Mouse (Mus musculus): Measurements from ENCODE around the gene Parvb.

Parvb gene

DNA sequence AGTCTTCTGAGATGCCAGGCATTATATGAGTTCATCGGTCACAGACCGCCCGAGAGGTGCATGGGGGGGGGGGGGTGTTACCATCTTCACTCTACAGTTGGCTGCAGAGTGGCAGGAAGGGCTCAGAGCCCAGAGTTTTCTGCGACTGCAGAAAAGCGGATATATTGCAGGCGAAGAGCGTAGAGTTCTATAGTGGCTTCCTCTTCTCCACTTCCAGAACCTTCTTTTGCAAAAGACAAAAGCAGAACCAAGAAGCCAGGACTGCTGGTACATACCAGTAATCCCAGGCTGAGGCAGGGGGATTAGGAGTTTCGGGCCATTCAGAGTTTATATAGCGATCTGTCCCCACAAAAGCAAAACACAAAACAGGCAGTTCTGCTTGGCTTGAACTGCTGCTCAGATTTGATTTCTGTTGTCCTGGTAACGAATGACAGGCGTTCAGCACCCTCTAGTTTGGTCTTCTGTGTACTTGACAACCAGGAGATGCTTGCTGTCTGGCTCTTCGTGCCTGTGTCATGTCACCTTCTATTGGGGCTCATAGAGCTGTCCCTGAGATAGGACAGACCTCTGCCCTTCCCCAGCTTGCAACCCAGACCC lies 24.5 kb downstream of the Parvb start:
- in situ Hi-C loops (cut with MseI, MboI) = no loop called here

DNA sequence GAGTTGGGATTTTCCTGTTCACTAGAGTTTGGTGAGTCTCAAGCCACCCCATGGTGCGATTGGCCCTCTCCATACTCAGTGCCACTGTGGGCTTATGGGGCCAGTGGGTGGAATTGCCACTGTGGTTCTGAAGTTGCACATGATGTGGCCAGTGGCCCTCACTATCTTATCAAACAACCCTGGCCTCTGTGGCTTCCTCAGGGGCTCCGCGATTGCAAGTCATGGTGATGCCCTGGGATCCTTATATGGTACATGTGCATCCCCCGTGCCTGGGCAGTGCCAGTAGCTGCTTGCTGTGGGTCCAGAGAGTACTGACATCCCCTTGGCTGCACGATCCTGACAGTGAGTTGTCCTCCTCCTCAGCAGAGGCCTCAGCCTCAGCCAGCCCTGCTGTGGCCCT lies 25.0 kb downstream of the Parvb start:
- in situ Hi-C loops (cut with MseI, MboI) = no loop called here

DNA sequence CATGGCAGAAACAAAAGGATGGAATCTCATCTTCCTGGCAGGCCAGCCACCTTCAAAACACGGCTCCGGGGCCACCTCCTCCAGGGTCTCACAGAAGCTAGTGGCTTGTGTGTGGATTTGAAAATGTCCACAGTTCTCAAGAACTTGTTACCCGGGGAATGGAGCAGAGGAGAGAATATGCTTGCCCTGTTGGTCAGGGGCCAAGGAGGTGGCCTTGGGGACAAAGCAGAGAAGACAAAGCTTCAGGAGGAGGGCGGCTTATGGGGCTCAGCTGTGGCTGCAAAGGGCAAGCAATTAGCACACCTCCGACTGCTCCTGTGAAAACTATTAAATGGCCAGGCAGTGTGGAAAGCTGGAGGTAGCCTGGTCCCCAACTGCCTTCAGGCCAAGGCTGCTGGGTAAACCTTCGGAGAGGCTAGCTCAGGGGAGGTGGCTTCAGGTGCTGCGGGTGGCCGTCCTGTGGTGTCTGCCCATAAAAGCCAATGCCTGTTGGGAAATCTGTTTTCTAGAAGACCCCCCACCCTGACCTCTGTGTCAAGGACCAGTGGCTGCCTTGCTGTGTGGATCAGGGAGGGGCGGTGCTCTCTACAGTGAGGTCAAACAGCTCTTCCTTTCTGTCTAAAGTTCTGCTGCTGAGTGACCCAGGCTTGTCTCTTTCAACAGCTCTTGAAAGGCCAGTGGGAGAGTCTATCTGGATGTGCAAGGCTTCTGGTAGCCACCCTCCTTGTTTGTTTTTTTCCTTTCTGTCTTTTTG lies 26.9 kb downstream of the Parvb start:
- in situ Hi-C loops (cut with MseI, MboI) = no loop called here

DNA sequence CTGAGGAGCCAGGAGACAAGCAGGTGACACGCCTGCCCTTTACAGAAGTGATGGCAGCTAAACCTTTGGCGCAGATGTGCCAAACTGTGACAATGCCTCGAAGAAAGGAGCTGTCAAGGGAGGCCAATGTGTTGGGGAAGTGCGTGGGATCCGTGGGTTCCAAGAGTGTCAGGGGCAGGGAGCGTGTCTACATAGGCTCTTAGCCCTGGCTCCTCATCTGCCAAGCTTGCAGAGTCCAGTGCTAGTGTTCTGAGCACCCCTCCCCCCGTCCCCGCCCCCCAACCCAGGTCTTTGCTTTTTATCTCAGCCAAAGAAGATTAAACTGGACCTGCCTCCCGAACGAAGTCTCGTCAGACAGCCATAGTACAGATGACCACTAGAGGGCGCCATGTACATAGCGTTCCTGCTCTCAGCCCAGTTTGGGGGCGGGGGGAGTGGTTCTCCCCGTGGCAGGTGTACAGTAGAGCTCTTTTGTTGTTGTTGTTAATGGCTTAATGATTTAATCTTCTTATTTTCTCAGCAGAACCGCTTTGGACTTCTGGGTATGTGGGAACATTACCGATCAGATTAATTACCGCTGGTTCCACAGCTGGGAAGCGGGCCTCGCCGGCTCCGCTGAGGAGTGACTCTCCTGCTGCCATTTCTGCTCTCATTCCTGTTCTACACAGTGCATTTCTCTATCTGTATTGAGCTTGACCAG lies 28.4 kb downstream of the Parvb start:
- in situ Hi-C loops (cut with MseI, MboI) = no loop called here

DNA sequence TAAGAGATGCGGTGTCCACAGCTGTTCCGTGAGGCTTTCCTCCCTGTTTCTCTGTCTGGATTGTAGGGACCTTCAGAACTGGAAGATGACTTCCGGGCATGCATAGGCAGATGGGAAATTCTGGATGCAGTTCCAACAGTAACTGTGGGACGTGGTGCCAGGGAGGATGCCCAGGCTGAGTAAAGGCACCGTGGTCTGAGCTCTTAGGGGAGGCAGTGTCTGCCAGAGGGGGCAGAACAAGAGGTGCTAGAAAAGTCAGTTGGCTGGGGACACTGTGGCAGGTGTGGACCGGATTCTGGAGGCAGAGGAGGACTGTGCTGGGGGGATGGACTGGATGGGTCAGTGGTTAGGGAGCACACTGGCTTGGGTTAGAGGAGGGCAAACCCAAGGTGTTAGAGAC lies 30.8 kb downstream of the Parvb start:
- in situ Hi-C loops (cut with MseI, MboI) = no loop called here

DNA sequence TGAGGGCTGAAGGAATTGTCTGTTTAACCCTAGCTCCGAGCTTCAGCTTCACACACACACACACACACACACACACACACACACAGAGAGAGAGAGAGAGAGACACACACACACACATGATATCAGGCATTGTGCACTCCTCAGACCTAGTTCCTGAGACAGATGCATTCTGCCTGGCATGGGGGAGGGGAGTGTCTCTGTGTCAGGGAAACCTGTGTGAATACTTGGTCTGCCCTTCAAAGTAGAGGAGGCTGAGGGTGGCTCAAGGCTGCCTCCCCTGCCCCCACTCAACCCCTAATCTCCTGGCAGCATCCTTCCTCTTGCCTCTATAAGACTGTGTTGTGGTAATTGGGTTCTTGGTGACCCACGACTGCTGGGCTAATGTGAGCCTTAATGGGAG lies 31.7 kb downstream of the Parvb start:
- in situ Hi-C loops (cut with MseI, MboI) = no loop called here

DNA sequence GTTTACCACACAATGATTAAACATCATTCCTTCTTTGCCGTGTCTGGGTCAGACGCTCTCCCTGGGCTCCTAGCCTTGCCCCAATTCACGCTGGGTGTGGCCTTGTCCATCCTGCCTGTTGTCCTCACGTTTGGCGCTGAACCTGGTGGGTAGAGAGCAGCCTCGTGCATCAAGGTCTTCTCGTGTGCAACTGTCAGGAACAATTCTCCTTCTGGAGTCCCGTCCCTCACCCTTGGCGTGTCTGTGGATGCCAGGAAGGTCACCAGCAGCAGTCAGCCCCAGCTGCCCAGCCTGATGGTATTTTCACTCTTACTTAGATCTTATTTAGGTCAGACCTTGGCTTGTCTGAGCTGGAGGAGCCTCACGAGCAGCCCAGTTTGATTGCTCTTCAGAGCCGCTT lies 33.3 kb downstream of the Parvb start:
- in situ Hi-C loops (cut with MseI, MboI) = no loop called here

DNA sequence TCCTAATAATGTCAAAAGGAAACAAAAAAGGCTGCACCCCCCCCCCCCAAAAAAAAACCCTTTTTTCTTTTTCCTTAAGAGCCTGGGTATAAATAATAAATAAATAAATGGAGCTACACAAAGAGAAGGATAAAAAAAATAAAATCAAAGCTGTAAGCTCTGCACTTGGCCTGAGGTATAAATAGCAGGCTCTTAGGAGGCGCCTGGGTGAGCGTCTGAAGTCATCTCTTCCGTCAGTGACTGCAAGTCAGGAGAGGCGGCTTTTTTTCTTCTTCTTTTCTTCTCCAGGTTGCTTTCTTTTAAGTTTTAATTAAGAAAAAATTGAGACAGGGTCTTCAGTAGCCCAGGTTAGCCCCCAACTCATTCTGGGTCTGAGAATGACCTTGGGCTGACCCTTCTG lies 34.4 kb downstream of the Parvb start:
- in situ Hi-C loops (cut with MseI, MboI) = no loop called here

DNA sequence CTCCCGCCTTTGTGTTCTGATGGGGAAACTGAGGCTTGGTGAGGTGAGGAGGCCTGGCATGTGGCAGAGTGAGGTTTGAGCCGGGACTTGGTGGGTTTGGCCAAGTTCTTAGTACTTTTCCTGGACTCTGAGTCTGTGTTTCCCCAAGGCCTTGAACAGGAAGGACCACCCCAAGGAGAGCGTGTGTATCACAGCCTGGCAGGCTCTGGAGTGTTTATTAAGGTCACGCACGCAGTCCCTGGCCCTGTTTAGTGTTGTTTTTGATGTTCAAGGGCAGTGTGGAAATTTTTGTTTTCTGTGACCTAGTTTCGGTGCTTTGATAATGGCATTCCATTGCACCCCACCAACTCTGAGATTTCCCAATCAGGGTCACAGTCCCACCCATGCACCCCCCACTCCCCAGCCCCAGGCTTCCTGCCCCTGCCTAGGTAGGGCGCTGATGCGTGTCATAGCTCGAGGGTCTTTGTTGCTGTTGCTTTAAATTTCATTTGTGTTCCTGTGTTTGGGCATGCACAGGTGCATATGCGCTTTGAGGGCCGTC lies 35.9 kb downstream of the Parvb start:
- in situ Hi-C loops (cut with MseI, MboI) = no loop called here

DNA sequence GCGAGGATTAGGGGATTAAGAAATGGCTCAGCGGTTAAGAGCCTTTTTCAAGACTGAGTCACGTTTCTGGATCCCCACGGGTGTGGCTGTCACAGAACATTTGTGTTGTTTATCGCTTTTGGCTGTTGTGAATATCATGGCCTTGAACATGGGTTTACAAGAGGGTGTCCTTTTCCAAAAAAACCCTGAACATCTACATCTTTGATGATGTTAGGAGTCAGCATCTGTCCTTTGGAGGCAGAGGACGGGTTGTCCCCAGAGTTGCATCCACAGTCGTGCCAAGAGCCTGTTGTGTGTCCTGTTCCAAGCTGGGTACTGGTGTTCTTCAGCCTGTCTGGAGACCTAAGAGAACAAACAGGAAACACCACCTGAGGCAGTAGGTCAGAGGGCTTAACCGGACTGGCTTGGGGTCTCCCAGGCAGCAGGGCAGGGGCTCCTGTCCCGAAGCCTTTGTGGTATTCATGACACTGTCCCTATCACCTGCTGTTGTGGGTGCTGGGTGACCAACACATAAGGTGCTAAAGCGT lies 37.3 kb downstream of the Parvb start:
- in situ Hi-C loops (cut with MseI, MboI) = no loop called here

DNA sequence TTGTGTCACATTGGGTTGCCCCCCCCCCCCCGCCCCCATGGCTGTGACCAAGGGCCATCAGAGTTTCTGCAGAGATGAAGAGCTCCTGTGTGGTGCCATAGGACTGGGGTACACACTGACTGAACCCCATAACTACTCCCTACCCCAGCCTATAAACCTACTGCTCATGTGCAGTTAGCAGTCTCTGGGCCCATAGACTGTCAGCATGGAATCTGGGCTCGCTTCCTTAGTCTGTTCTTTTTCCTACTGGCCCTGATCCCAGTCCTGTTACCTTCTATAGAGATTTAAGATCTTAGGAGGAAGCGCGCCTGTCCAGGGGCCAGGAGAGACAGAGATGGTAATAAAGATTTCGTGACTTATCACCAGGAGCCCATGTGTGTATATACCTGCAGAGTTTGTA lies 38.2 kb downstream of the Parvb start:
- in situ Hi-C loops (cut with MseI, MboI) = no loop called here

DNA sequence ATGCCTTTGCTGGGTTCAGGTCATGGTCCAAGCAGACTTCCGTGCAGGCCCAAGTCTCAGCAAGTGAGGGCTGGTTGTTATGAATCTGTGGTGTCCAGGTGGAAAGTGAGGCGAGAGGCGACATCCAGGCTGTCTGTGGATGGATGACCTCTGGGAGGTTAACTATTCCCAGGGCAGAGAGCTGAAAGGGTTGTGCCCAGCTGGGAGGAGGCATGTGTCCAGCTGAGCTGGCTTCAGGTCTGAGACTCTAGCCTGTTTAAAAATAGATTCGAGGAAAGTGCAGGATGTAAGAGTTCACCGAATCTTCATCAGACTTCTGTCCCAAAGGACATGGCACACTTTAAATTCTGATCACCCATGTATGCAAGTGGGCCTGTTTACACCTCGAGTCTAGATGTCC lies 38.6 kb downstream of the Parvb start:
- in situ Hi-C loops (cut with MseI, MboI) = no loop called here

DNA sequence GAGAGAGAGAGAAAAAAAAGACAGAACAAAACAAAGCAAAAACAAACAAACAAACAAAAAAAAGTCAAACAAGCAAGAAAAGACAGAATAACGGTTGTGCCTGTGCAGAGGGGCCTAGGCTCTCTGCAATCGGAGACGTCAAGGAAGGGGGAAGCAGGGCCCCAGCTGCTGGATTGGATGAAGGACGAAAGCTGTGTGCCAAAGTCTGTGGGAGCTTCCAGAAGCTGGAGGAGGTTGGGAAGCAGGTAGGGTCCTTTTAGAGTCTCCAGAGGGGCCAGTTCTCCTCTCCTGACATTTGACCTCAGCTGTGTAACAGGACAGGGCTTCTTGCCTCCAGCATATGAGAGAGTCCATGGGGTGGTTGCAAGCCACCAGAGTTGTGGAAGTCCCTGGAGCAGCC lies 44.2 kb downstream of the Parvb start:
- in situ Hi-C loops (cut with MseI, MboI) = no loop called here

DNA sequence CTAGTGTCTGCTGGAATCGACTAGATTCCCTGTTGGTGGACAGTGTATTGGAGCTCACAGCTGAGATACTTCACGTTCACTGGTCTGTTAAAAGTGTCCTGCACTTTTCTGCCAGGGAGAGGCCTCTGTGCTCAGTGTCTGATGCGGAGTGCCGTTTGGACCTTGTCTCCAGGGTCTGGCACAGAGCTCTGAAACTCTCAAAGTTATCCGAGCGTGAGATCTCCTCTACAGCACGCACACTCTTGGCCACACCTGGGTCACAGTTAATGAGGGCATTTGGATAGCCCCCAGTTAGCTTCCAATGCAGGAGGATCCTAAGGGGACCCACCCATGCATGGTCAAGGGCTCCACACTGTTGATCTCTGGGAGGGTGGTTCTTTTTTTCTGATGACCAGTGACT lies 46.2 kb downstream of the Parvb start:
- in situ Hi-C loops (cut with MseI, MboI) = no loop called here

DNA sequence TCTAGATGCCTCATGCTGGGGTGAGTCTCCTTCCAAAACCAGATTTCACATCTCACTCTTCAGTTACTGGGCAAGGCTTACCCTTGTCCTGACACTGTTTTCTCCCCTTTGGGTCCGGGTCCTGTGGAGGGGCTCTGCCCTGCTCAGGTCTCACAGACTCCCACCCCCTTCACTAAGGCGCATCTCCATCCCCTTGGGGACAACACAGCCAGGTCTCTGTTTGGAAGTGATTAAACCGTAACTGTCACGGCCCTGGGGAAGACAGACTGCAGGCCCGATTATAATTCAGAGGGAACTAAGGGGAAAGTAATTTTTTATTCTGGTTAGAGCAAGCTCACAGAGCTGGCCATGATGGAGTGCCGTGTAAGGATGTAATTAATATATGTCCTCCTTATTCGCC lies 46.8 kb downstream of the Parvb start:
- in situ Hi-C loops (cut with MseI, MboI) = no loop called here

DNA sequence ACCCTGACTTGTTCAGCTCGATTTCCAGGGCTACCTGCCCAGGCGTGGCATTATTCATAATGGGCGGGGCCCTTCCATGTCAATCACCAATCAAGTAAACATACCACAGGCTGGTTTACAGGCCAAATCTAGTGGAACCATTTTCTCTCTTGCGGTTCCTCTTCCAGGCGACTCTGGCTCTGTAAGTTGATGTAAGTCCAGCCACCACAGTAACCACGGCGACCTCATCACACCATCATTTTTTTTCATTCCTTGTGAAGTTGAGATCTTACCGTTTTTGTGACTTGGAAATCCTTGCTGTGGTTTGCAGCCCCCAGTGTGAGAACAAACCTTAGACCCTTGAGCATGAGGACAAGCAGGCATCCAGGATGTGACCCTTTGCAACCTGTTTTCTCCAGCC lies 48.5 kb downstream of the Parvb start:
- in situ Hi-C loops (cut with MseI, MboI) = loop anchor here (5.0 to 10.0 kb wide), 2 partner anchors 332 to 334 kb away; no protein-coding TSS in a partner anchor

DNA sequence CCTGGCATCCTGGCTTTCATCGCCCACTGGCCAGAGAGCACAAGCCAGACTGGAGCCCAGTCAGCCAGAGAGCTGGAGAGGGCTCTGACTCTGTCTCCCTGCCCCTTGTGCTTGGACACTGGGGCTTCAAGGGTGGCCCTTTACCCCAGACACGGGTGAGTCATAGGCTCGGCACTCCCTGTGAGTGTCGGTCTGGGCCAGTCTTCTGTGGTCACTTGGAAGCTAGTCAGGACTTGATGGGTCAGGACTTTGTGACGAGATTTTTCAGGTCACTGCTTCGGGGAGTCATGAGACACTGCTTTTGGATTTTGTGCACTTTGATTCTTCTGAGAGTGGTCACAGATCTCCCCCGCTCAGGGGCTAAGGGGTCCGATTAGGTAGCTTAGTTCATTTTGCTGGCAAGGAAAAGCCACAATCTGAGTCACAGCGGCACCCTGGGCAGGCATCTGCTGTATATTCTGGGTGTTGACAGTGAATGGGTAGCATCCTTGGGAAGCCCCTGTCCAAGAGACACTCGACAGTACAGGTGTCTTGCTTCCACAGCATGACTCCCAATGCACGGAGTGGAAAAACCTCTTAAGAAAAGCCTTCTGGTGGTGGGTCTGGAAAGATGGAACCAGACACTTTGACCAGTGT lies 49.0 kb downstream of the Parvb start:
- in situ Hi-C loops (cut with MseI, MboI) = loop anchor here (5.0 to 10.0 kb wide), 2 partner anchors 331 to 334 kb away; no protein-coding TSS in a partner anchor

DNA sequence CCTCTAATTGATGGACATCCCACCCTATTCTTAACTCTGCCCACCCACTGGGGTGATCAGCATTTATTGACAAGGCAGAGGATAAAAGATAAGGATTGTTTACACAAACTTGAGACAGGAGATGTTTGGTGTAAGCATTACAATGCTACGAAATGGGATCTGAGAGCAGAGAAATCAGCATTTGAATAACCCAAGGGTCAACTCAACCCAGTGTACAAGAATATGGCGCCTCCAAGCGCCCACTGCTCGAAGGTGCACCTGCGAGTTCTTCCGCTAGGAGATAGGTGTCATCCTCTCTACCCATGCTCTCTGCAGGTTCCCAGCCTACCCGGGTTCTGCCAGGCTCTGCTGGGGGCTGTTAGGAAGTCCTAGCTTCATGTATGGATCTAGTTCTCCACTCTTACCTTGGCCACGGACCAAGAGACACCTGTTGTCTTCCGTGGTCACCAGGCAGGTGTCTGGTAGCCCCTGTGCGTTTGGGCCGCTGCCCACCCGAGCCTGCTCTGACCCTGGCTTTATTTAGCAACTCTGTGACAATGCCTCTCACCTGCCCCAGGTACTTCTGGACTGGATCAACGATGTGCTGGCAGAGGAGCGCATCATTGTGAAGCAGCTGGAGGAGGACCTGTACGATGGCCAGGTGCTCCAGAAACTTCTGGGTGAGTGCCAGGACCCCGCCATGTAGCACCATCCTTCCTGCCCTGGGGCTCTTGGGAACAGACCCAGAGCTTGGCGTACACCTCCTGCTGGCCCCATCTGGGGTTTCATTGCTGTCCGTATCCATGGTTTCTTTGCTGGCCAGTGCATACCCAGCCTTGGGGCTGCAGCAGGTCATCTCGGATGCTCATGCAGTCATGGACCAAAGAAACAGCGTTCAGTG lies 50.6 kb downstream of the Parvb start:
- in situ Hi-C loops (cut with MseI, MboI) = loop anchor here (5.0 to 10.0 kb wide), 2 partner anchors 330 to 332 kb away; no protein-coding TSS in a partner anchor

DNA sequence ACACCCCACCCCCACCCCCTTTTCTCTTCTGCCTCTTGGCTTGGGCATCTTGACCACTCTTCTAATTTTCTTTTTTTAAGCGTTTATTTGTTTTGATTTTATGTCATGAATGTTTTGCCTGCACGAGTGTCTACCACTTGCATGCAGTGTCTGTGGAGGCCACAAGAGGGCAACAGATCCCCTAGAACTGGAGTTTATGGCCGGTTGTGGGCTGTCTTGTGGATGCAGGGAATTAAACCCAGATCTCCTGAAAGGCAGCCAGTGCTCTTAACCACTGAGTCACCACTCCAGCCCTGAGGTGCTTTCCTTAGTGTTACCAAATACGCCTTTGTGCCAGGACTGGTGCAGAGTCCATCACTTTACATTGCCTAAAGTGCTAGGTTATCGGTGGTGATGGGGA lies 52.2 kb downstream of the Parvb start:
- in situ Hi-C loops (cut with MseI, MboI) = loop anchor here (5.0 to 10.0 kb wide), 2 partner anchors 328 to 331 kb away; no protein-coding TSS in a partner anchor

DNA sequence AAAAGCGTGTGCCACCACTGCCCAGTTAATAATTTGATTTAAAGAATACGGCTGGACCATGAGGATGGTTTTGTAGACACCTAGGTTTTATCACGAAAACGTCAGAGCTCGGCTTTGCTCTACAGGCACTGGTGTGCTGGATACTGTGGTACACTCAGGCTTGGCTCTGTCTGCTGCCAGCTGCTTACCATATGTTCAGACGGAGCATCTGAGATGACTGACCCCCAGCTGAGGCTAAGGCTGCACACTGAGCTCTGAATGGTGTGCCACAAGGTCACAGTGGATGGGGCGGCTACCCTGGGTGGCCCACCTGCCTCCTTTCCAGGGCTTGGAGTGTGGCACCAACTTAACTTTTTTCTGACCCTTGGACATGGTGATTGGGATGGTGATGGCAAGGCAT lies 53.6 kb downstream of the Parvb start:
- in situ Hi-C loops (cut with MseI, MboI) = loop anchor here in 1 of 2 experiments (10.0 kb wide), 1 partner anchor 329 kb away; no protein-coding TSS in a partner anchor

DNA sequence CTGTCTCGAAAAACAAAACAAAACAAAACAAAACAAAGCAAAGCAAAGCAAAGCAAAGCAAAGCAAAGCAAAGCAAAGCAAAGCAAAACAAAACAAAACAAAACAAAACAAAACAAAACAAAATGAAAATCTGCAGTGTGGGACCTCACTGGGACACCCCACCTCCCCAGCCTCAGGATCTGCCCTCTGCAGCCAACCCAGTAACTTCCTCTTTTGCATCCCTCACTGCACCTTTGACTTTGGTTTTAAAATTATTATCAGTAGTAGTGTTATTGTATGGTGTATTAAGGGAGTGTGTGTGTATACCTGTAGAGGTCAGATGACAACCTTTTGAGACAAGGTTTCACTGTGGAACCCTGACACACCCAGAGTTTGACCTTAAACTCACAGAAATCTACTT lies 57.1 kb downstream of the Parvb start:
- in situ Hi-C loops (cut with MseI, MboI) = loop anchor here in 1 of 2 experiments (10.0 kb wide), 1 partner anchor 326 kb away; no protein-coding TSS in a partner anchor
